Mouse (Mus musculus) heart, embryonic 13.5 days (tissue): ENCODE results near the gene Noa1. TPM values are rescaled to one million over a fixed set of nuclear protein-coding genes. Genes with fewer than 3 reads are reported as not detected.

Experiments used
- ATAC-seq: fragments of 200-750 bp; cut with Nextera tagmentation; 2 replicates; pipeline ENCODE4 v1.8.0; 2017; ENCODE audit warnings: moderate TSS enrichment; ENCODE audit not compliant: insufficient number of reproducible peaks, low FRiP score, low TSS enrichment; ENCODE audit errors: extremely low read depth
- H3K27ac ChIP-seq: fragments of 300-500 bp; sonication (generic); replicated peaks from 2 replicates; pipeline ENCODE4 v1.5.1; 2015; ENCODE audit warnings: moderate library complexity, mild to moderate bottlenecking, inconsistent platforms
- H3K27me3 ChIP-seq: fragments of 300-500 bp; sonication (generic); replicated peaks from 2 replicates; pipeline ENCODE4 v1.6.1; 2015; ENCODE audit warnings: mild to moderate bottlenecking, inconsistent platforms
- H3K36me3 ChIP-seq: fragments of 300-500 bp; sonication (generic); 2 replicates; pipeline ENCODE4 v1.6.1; 2015; ENCODE audit warnings: mild to moderate bottlenecking, inconsistent platforms
- H3K4me1 ChIP-seq: fragments of 300-500 bp; sonication (generic); 2 replicates; pipeline ENCODE4 v1.6.1; 2015; ENCODE audit warnings: inconsistent platforms
- H3K4me2 ChIP-seq: fragments of 300-500 bp; sonication (generic); 2 replicates; pipeline ENCODE4 v1.6.1; 2015; ENCODE audit warnings: inconsistent platforms, mild to moderate bottlenecking, moderate library complexity
- H3K4me3 ChIP-seq: fragments of 300-500 bp; sonication (generic); 2 replicates; pipeline ENCODE4 v1.5.1; 2015; ENCODE audit warnings: moderate library complexity, mild to moderate bottlenecking, inconsistent platforms
- H3K9ac ChIP-seq: fragments of 300-500 bp; sonication (generic); 2 replicates; pipeline ENCODE4 v1.6.1; 2015; ENCODE audit warnings: inconsistent platforms, mild to moderate bottlenecking, moderate library complexity
- H3K9me3 ChIP-seq: fragments of 300-500 bp; sonication (generic); 2 replicates; pipeline ENCODE4 v1.6.1; 2016; ENCODE audit warnings: inconsistent platforms
- WGBS: fragments of 180-500 bp; shearing (Covaris S2); methylation state at CpG from one replicate; pipeline ENCODE4 v1.1.7; 2015; ENCODE audit warnings: mixed read lengths; 5-methylcytosine and 5-hydroxymethylcytosine counted together
- polyA plus RNA-seq: library from polyadenylated mRNA; unstranded; fragments of >200 nt; fragmentation: Nextera tagmentation; extraction: Ambion mirVana; gene quantifications from 2 replicates; pipeline ENCODE4 v1.2.1, GENCODE M21; 2015

Noa1 gene
- 18.8 and 19.2 TPM in 2 replicates for polyA plus RNA-seq

GRCm38 (mm10) chr5:77309924-77310772 lies at the start of gene Noa1, which contains the start of gene Polr2b:
Noa1 (minus strand) TSS chr5:77310084.
Polr2b (plus strand) TSS chr5:77310147.
- ATAC-seq: peak; percentile 96
- H3K27me3 ChIP-seq: no peaks in the 10 kb centered on the region
- under 1% methylated on average over 85 of the region's 85 CpGs for WGBS
- H3K9me3 ChIP-seq: no peaks in the 10 kb centered on the region
- H3K4me2 ChIP-seq: peak within 1 kb of the TSS; percentile 99
- H3K9ac ChIP-seq: peak within 1 kb of the TSS; percentile 96
- H3K4me3 ChIP-seq: peak within 1 kb of the TSS; percentile 88
- peaks cover 28% of the 10 kb centered on the region for H3K4me1 ChIP-seq
- peaks cover 47% of the 10 kb centered on the region for H3K36me3 ChIP-seq
- peak within 1 kb of the TSS; percentile 94 for H3K27ac ChIP-seq

- no peaks in the 10 kb centered on the region for H3K36me3 ChIP-seq
Observed at GRCm38 (mm10) chr5:77358347-77358746, 48.5 kb upstream of the Noa1 start.

GRCm38 (mm10) chr5:77357405-77358149 lies 47.7 kb upstream of the Noa1 start:
- Histone ChIP-seq H3K4me1 (peaks cover 34% of the 10 kb centered on the region), H3K27ac (peak overlapping the region; percentile 68), H3K9me3 (no peaks in the 10 kb centered on the region), H3K9ac (peak overlapping the region; percentile 77), H3K4me3 (peak overlapping the region; percentile 62), H3K27me3 (peaks cover 8% of the 10 kb centered on the region), H3K36me3 (no peaks in the 10 kb centered on the region), H3K4me2 (peak overlapping the region; percentile 70)
- peak; percentile 67; the same call in 1 of the 2 replicates for ATAC-seq
- 11% methylated on average over 22 of the region's 22 CpGs for WGBS

More at GRCm38 (mm10) chr5:77358347-77358746, 48.5 kb upstream of the Noa1 start:
- Histone ChIP-seq H3K9me3 (no peaks in the 10 kb centered on the region), H3K4me2 (peak overlapping the region; percentile 70), H3K27ac (peak overlapping the region; percentile 68), H3K9ac (peak overlapping the region; percentile 77), H3K27me3 (peaks cover 8% of the 10 kb centered on the region), H3K4me3 (peak overlapping the region; percentile 62), H3K4me1 (peaks cover 34% of the 10 kb centered on the region)
- WGBS: under 1% methylated on average over 10 of the region's 10 CpGs
- 0 out of 2 replicates have a peak, but pooled peaks have one; percentile 60 for ATAC-seq

- Histone ChIP-seq H3K27ac (0 out of 2 replicates have a peak overlapping the region, but pooled peaks have one; percentile 17), H3K36me3 (peaks cover 7% of the 10 kb centered on the region), H3K9ac (no peak overlapping the region), H3K4me3 (no peak overlapping the region), H3K9me3 (no peaks in the 10 kb centered on the region), H3K4me1 (peaks cover 33% of the 10 kb centered on the region), H3K4me2 (no peak overlapping the region), H3K27me3 (peaks cover 8% of the 10 kb centered on the region)
- 66% methylated on average over 19 of the region's 19 CpGs for WGBS
- no peak for ATAC-seq
Observed at GRCm38 (mm10) chr5:77355307-77356265, 45.7 kb upstream of the Noa1 start.

GRCm38 (mm10) chr5:77354361-77354787 lies 44.5 kb upstream of the Noa1 start:
- H3K4me3 ChIP-seq: peak overlapping the region; percentile 27; the same call in 1 of the 2 replicates
- no peak for ATAC-seq

GRCm38 (mm10) chr5:77351691-77352090 lies 41.8 kb upstream of the Noa1 start:
- no peak overlapping the region for H3K27ac ChIP-seq
- ATAC-seq: no peak
- WGBS: 78% methylated on average over 9 of the region's 9 CpGs
- no peak overlapping the region for H3K4me3 ChIP-seq
- peaks cover 8% of the 10 kb centered on the region for H3K27me3 ChIP-seq
- no peaks in the 10 kb centered on the region for H3K9me3 ChIP-seq
- peaks cover 11% of the 10 kb centered on the region for H3K4me1 ChIP-seq
- H3K9ac ChIP-seq: no peak overlapping the region
- no peak overlapping the region for H3K4me2 ChIP-seq
- peaks cover 45% of the 10 kb centered on the region for H3K36me3 ChIP-seq

More at GRCm38 (mm10) chr5:77354361-77354787, 44.5 kb upstream of the Noa1 start:
- Histone ChIP-seq H3K27me3 (peaks cover 8% of the 10 kb centered on the region), H3K36me3 (peaks cover 18% of the 10 kb centered on the region), H3K27ac (no peak overlapping the region), H3K4me1 (peaks cover 26% of the 10 kb centered on the region), H3K4me2 (peak overlapping the region; percentile 61), H3K9ac (peak overlapping the region; percentile 41; the same call in 1 of the 2 replicates), H3K9me3 (no peaks in the 10 kb centered on the region)
- WGBS: 10% methylated on average over 16 of the region's 16 CpGs

- ATAC-seq: no peak
- H3K4me3 ChIP-seq: no peak overlapping the region
- peaks cover 59% of the 10 kb centered on the region for H3K36me3 ChIP-seq
- no peak overlapping the region for H3K4me2 ChIP-seq
- peaks cover 6% of the 10 kb centered on the region for H3K4me1 ChIP-seq
- no peaks in the 10 kb centered on the region for H3K9me3 ChIP-seq
- H3K27ac ChIP-seq: no peak overlapping the region
- no peak overlapping the region for H3K9ac ChIP-seq
- peaks cover 8% of the 10 kb centered on the region; the same call in 1 of the 2 replicates for H3K27me3 ChIP-seq
- 91% methylated on average over 15 of the region's 15 CpGs for WGBS
Observed at GRCm38 (mm10) chr5:77349971-77350658, 40.2 kb upstream of the Noa1 start.

GRCm38 (mm10) chr5:77348901-77349300 lies 39.0 kb upstream of the Noa1 start:
- Histone ChIP-seq H3K27me3 (peaks cover 6% of the 10 kb centered on the region; the same call in 1 of the 2 replicates), H3K4me1 (no peaks in the 10 kb centered on the region), H3K36me3 (peaks cover 71% of the 10 kb centered on the region), H3K4me2 (no peak overlapping the region), H3K9ac (no peak overlapping the region), H3K27ac (no peak overlapping the region), H3K9me3 (no peaks in the 10 kb centered on the region), H3K4me3 (no peak overlapping the region)
- no peak for ATAC-seq
- 96% methylated on average over 8 of the region's 8 CpGs for WGBS

GRCm38 (mm10) chr5:77340033-77340432 lies 30.1 kb upstream of the Noa1 start:
- Histone ChIP-seq H3K9ac (no peak overlapping the region), H3K4me1 (no peaks in the 10 kb centered on the region), H3K4me2 (no peak overlapping the region), H3K4me3 (no peak overlapping the region), H3K27ac (no peak overlapping the region), H3K27me3 (no peaks in the 10 kb centered on the region), H3K36me3 (peaks cover 99% of the 10 kb centered on the region), H3K9me3 (no peaks in the 10 kb centered on the region)
- WGBS: 78% methylated on average over 4 of the region's 4 CpGs
- ATAC-seq: no peak

- H3K27ac ChIP-seq: no peak overlapping the region
- H3K4me3 ChIP-seq: no peak overlapping the region
- no peaks in the 10 kb centered on the region for H3K27me3 ChIP-seq
- no peak for ATAC-seq
- H3K4me2 ChIP-seq: no peak overlapping the region
- no peaks in the 10 kb centered on the region for H3K9me3 ChIP-seq
- peaks cover 92% of the 10 kb centered on the region for H3K36me3 ChIP-seq
- no peak overlapping the region for H3K9ac ChIP-seq
- 81% methylated on average over 5 of the region's 5 CpGs for WGBS
- H3K4me1 ChIP-seq: no peaks in the 10 kb centered on the region
Observed at GRCm38 (mm10) chr5:77330154-77330553, 20.3 kb upstream of the Noa1 start.
